Mouse (Mus musculus): ENCODE results near the gene Lrrc28.

DNA sequence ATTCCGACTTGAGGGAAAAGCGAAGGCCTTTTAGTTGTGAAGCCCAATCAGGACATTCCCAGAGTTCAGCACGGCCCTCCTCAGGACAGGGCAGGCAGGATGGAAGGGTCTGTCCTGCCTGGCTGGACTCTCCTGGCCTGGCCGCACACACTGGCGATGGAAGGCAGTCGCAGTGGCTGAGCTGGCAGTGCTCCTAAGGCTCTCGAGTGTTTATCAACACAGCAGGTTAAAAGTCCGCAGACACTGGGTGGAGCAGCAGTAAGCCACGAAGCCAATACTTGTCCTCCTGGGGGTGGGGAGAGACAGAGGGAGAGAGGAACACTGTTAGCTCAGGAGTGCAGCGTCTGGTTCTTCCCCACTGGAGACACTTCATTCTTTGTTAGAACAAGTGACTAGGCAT, 130.2 kb downstream of the Lrrc28 start:
- TF ChIP-seq CTCF (IDR thresholded peaks at IDR 0.05): peak; percentile 38
- TF ChIP-seq EP300 (IDR thresholded peaks at IDR 0.05): no peak
